Mouse (Mus musculus) effector memory CD4-positive, alpha-beta T cell, adult 5 months (primary cell): ENCODE results near the gene Cldnd1. TPM values are rescaled to one million over a fixed set of nuclear protein-coding genes. Genes with fewer than 3 reads are reported as not detected.

Experiments
- polyA plus RNA-seq: library from polyadenylated mRNA; unstranded; fragments of 100-300 nt; shearing (Covaris generic); gene quantifications from one replicate; pipeline ENCODE4 v1.2.1, GENCODE M21; 2017

Gene Cldnd1
- polyA plus RNA-seq = 95.1 TPM

DNA sequence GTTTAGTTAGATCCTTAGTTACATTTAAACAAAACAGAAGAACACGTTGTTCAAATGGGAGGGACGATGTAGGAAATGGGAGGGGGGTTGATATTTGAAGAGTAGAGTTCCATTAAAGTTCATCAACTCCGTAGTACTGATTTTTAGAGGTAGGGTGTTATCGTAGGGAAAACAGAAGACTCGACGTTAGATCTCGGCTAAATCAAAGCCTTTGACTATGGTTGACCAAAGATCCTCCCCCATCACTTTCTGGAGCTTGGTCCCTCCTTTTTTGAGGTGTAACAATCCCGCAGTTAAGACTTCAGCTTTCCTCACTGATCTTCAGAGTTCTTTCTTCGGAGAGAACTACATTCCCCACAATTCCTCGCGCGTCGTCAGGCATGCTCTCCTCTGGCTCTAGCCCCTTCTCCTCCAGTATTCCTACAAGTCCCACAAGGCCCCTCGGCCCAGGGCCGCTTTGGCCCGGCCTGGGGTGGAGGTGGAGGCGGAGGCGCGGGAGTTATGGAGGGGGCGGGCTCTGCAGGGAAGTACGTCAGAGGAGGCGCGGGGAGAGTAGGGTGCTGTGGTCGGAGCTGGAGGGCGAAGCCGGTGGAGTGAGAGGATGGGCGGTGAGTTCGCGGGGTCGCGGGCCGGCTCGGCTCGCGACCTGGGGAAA is at the start of gene Cldnd1:
Cldnd1 (plus strand) TSS at position 434 of the 655 bp plus-strand sequence.

DNA sequence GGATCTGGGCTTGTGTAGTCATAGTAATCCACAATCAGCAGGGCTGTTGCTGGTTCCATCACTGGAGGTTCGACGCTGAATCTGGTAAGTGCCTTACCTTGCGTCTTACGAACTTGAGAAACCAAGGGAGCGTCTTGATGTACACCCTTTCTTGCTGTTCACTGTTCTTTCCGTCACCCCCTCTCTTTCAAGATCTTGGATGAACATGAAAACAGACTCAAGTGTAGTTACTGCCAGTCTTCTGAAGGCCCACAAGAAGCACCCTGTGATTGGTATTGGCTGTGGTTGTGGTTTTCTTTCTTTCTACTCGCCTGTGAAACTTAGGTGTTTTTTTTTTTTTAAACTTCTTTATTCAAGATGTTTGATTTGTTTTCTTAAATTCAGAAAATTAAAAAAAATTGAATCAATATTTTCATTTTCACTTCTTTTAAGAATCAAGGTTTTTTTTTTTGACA is 9.0 kb upstream of the Cldnd1 start, which contains the start of gene Gpr15:
Gpr15 (minus strand) TSS at position 405 of the 455 bp plus-strand sequence.

DNA sequence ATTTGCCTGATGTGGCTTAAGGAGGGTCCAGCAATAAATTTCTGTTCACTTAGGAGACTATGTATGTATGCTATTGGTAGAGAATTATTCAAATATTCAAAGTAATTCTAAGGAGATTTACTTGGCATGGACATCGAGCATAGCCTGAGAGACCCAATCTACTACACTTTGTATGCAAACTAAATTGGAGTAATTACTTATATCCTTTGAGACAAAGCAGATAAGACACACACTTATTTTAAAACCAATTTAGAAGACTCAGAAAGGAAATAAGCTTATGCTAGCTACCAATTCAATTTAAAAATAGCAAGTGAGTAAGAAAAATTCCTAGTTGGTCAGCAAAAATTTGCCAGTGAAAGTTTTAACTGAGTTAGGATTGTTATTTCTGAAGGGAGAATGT is 35.4 kb downstream of the Cldnd1 start, which contains the start of gene Olfr172:
Olfr172 (minus strand) TSS at position 101 of the 400 bp plus-strand sequence.

Other genes with a start within 250 kb of the Cldnd1 start
- gene St3gal6, start 203.7 kb upstream of the Cldnd1 start, polyA plus RNA-seq = 75.3 TPM
- gene Gm813, start 110.9 kb upstream of the Cldnd1 start, polyA plus RNA-seq = not detected
- not detected for gene E330017A01Rik, start 89.2 kb upstream of the Cldnd1 start, polyA plus RNA-seq
- 15.6 TPM for gene Cpox, start 57.6 kb upstream of the Cldnd1 start, polyA plus RNA-seq
- gene Gpr15, start 8.8 kb upstream of the Cldnd1 start, polyA plus RNA-seq = 0.41 TPM
- gene Olfr172, start 35.3 kb downstream of the Cldnd1 start, polyA plus RNA-seq = not detected
- gene Olfr173, start 72.4 kb downstream of the Cldnd1 start, polyA plus RNA-seq = 0.57 TPM
- not detected for gene Olfr175-ps1, start 98.9 kb downstream of the Cldnd1 start, polyA plus RNA-seq
- not detected for gene Olfr177, start 146.9 kb downstream of the Cldnd1 start, polyA plus RNA-seq
- 0.36 TPM for gene Olfr178, start 164.2 kb downstream of the Cldnd1 start, polyA plus RNA-seq
- not detected for gene Olfr181, start 200.8 kb downstream of the Cldnd1 start, polyA plus RNA-seq
- not detected for gene Olfr180, start 201.5 kb downstream of the Cldnd1 start, polyA plus RNA-seq